Mouse (Mus musculus) spleen, adult 2 months (tissue): ENCODE data around the gene Gpha2. TPM values are rescaled to one million over a fixed set of nuclear protein-coding genes. Genes with fewer than 3 reads are reported as not detected.
A peak's percentile ranks its signal among the peaks of the same experiment; 100 is the strongest.

ENCODE experiments used
- DNase-seq, 2 experiments: peaks; one replicate each; pipeline versions ENCODE4 v3.0.0 to v3.0.0-alpha.2; 2012 to 2021; ENCODE audit warnings: low spot score in 2 of 2, low read depth in 1 of 2
- H3K27ac ChIP-seq: fragments of 200-500 bp; 2 replicates; pipeline ENCODE4 v1.5.1; 2012; ENCODE audit warnings: low read length, inconsistent platforms; ENCODE audit not compliant: insufficient read depth
- H3K27me3 ChIP-seq: fragments of 200-500 bp; 2 replicates; pipeline ENCODE4 v1.6.1; 2012; ENCODE audit warnings: mild to moderate bottlenecking, moderate library complexity, low read length, inconsistent platforms; ENCODE audit not compliant: control insufficient read depth, insufficient read depth
- H3K36me3 ChIP-seq: fragments of 200-500 bp; 2 replicates; pipeline ENCODE4 v1.6.1; 2012; ENCODE audit warnings: mild to moderate bottlenecking, low read length, inconsistent platforms; ENCODE audit not compliant: control insufficient read depth, insufficient read depth
- H3K4me1 ChIP-seq: fragments of 200-500 bp; 2 replicates; pipeline ENCODE4 v1.6.1; 2011; ENCODE audit warnings: inconsistent platforms; ENCODE audit not compliant: control insufficient read depth, insufficient read depth, insufficient read length
- H3K4me3 ChIP-seq: fragments of 200-500 bp; 2 replicates; pipeline ENCODE4 v1.5.1; 2011; ENCODE audit warnings: mild to moderate bottlenecking, inconsistent platforms; ENCODE audit not compliant: insufficient read depth, insufficient read length; ENCODE audit errors: extremely low read depth
- CTCF ChIP-seq: fragments of 200-500 bp; IDR thresholded peaks from 2 replicates; pipeline ENCODE4 v1.5.1; 2011; ENCODE audit warnings: mild to moderate bottlenecking, inconsistent platforms; ENCODE audit not compliant: insufficient read depth, insufficient read length, insufficient replicate concordance; ENCODE audit errors: extremely low read depth
- POLR2A ChIP-seq: fragments of 200-500 bp; IDR thresholded peaks from 2 replicates; pipeline ENCODE4 v1.6.1; 2011; ENCODE audit warnings: low read depth, low read length, inconsistent platforms
- WGBS: fragments of 180-500 bp; shearing (Covaris S2); methylation state at CpG from one replicate; pipeline ENCODE4 v1.1.7; 2018; 5-methylcytosine and 5-hydroxymethylcytosine counted together
- polyA plus RNA-seq: library from polyadenylated mRNA; depleted of rRNA; stranded (reverse); fragments of >200 nt; gene quantifications from 2 replicates; pipeline ENCODE4 v1.2.3, GENCODE M21; 2012

Gene Gpha2
- polyA plus RNA-seq, 1 experiment = 0.57 TPM

DNA sequence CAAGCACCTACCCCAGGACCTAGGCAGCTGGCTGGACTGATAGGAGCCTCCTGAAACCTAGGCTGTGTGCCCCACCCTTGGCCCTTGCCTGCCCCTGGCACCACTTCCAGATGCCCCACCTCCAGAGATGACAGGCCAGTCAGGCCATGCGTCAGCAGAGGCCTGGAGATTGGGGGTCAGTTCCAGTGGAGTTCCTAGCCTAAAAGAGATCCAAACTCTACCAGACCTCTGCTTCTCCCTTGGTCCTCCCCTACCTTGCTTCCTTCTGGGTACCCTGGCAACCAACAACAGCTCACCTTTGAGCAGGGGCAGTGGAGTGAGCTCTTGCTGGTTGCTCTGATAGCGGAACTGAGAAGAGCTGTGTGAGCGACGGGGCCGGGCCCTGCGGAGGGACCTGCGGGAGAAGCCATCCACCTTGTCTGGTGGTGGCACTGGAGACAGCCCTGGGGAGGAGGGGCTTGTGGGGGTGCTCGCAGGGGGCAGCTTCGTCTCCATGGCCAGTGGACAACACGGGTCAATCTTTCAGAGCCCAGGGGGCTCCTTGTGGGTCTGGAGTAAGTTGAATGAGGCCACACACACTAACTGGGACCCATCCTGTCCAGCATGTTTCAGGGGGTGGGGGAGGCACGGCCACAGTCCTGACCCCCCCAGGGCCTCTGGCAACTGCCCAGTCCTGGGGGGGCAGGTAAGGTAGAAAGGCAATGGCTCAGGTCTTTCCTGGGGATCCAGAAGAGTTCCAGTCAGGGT lies 8.3 kb downstream of the Gpha2 start:
- 76% methylated on average over 11 of the region's 11 CpGs for WGBS
- no peaks in the 10 kb centered on the region for H3K27me3 ChIP-seq
- no peak for DNase-seq
- H3K4me1 ChIP-seq = peaks cover 6% of the 10 kb centered on the region; the same call in 1 of the 2 replicates
- H3K27ac ChIP-seq = peak overlapping the region; percentile 49; the same call in 1 of the 2 replicates
- H3K4me3 ChIP-seq = peak overlapping the region; percentile 81; the same call in 1 of the 2 replicates
- no peak for TF ChIP-seq POLR2A
- no peak for TF ChIP-seq CTCF
- peaks cover 13% of the 10 kb centered on the region for H3K36me3 ChIP-seq

GRCm38 (mm10) chr19:6235084-6236052 lies 9.2 kb downstream of the Gpha2 start, which contains the start of gene Ppp2r5b:
Ppp2r5b (minus strand) TSS chr19:6235872.
- TF ChIP-seq CTCF (0 out of 2 replicates have a peak, but pooled peaks have one; percentile 17), POLR2A (no peak; the same call in 1 of the 2 replicates)
- peak within 1 kb of the TSS; percentile 98 for H3K27ac ChIP-seq
- peaks cover 6% of the 10 kb centered on the region; the same call in 1 of the 2 replicates for H3K4me1 ChIP-seq
- peaks cover 8% of the 10 kb centered on the region for H3K36me3 ChIP-seq
- peak; percentile 88 to 95 for DNase-seq
- no peaks in the 10 kb centered on the region for H3K27me3 ChIP-seq
- H3K4me3 ChIP-seq = peak within 1 kb of the TSS; percentile 81
- 12% methylated on average over 48 of the region's 48 CpGs for WGBS

DNA sequence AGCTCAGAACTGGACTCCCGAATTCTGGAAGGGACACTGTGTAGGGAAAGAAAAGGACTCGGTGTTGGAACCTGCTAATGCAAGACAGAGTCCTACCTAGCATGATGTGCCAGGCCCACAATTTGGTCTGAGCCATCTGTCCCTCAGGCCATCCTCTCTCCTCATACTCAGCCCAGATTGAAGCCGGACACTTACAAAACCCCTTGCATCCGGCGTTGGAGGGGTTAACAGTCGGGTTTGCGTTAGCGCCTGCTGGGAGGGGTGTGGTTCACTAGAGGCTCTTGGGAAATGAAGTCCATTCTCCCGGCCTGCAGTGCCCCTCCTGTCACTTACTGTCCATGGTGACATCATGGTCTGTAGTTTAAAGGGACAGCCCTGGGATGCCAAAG lies 9.9 kb downstream of the Gpha2 start:
- TF ChIP-seq POLR2A = no peak; the same call in 1 of the 2 replicates
- TF ChIP-seq CTCF = no peak
- Histone ChIP-seq H3K27me3 (no peaks in the 10 kb centered on the region), H3K4me1 (peaks cover 6% of the 10 kb centered on the region; the same call in 1 of the 2 replicates), H3K27ac (peak overlapping the region; percentile 98), H3K4me3 (peak overlapping the region; percentile 72), H3K36me3 (peaks cover 3% of the 10 kb centered on the region; the same call in 1 of the 2 replicates)
- 0% methylated on average over 9 of the region's 9 CpGs for WGBS
- peak; percentile 73 to 88 for DNase-seq

DNA sequence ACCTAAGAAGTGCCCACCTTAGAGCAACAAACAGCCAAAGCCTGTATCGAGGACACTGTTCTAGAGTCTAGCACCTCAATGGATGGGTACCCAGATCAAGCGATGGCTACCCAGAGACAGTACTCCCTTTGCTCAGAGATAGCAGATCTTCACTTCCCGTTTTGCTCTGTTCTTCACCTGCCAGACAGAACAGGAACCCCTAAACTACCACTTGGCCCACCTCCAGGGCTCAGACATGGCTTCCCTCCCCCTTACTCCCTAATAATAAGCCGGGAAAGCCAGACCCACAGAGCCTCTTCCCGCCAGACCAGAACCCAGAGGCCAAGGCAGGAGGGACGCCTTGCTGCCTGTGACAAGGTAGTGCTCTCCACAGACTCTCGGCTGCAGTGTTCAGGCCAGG lies 10.7 kb downstream of the Gpha2 start:
- Histone ChIP-seq H3K4me1 (peaks cover 6% of the 10 kb centered on the region; the same call in 1 of the 2 replicates), H3K4me3 (no peak overlapping the region), H3K36me3 (peaks cover 2% of the 10 kb centered on the region; the same call in 1 of the 2 replicates), H3K27ac (no peak overlapping the region), H3K27me3 (no peaks in the 10 kb centered on the region)
- WGBS = 66% methylated on average over 7 of the region's 7 CpGs
- no peak for TF ChIP-seq CTCF
- no peak for TF ChIP-seq POLR2A
- DNase-seq = no peak

- TF ChIP-seq POLR2A = no peak
- TF ChIP-seq CTCF = no peak
- Histone ChIP-seq H3K36me3 (no peaks in the 10 kb centered on the region), H3K27me3 (no peaks in the 10 kb centered on the region), H3K4me3 (no peak overlapping the region), H3K27ac (no peak overlapping the region), H3K4me1 (peaks cover 11% of the 10 kb centered on the region; the same call in 1 of the 2 replicates)
- no peak for DNase-seq
Observed at GRCm38 (mm10) chr19:6238740-6239139, 12.6 kb downstream of the Gpha2 start.

DNA sequence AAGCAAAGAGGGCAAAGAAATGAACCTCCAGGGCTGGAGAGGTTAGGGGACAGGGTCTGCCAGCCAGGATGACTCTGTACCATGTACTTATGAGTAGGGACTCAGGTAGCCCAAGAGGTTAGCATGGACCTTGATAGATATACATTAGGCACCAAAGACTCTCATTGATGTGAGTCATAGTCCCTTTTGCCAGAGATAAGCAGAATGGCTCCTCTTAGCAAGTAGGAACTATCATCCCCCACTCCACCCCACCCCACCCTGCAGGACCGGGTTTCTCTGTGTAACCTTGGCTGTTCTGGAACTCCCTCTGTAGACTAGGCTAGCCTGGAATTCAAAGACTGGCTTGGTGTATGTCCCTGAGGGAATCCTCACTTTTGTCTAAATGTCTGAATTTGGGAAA lies 14.0 kb downstream of the Gpha2 start:
- Histone ChIP-seq H3K4me3 (no peak overlapping the region), H3K36me3 (peaks cover 8% of the 10 kb centered on the region), H3K4me1 (peaks cover 9% of the 10 kb centered on the region; the same call in 1 of the 2 replicates), H3K27ac (no peak overlapping the region), H3K27me3 (no peaks in the 10 kb centered on the region)
- whole genome bisulfite sequencing = 61% methylated on average over 1 of the region's 1 CpGs
- no peak for TF ChIP-seq CTCF
- no peak for TF ChIP-seq POLR2A
- no peak for DNase-seq
